Mouse (Mus musculus) heart, postnatal 14 days (tissue): ENCODE measurements around the gene Akap2. TPM values are rescaled to one million over a fixed set of nuclear protein-coding genes. Genes with fewer than 3 reads are reported as not detected.

ENCODE experiments used
- DNase-seq, 2 experiments: peaks; one replicate each; pipeline ENCODE4 v3.0.0; 2021 to 2022
- intact Hi-C: fragments of 180-260 bp; cut with DNase I; formaldehyde crosslinking; loops from one replicate; pipeline ENCODE4 v1.15.1; 2025
- total RNA-seq, 2 experiments: library from RNA; stranded (reverse); gene quantifications; 2 replicates each; pipeline ENCODE4 v1.2.3; 2021

Akap2 gene
- total RNA-seq, 2 experiments from 2014 or later: 110 to 116 TPM

- intact Hi-C loops: no loop called here
- DNase-seq: no peak
Measured at GRCm38 (mm10) chr4:57889773-57890172, 172.3 kb downstream of the Akap2 start.

GRCm38 (mm10) chr4:57892001-57892586 is 174.6 kb downstream of the Akap2 start:
- intact Hi-C loops: no loop called here
- no peak for DNase-seq

- intact Hi-C loops: no loop called here
- no peak for DNase-seq
Measured at GRCm38 (mm10) chr4:57895140-57895539, 177.7 kb downstream of the Akap2 start.

- DNase-seq: no peak
- intact Hi-C loops: no loop called here
Measured at GRCm38 (mm10) chr4:57895902-57896301, 178.4 kb downstream of the Akap2 start.

GRCm38 (mm10) chr4:57896631-57897030 is 179.2 kb downstream of the Akap2 start:
- no peak for DNase-seq
- intact Hi-C loops: no loop called here

GRCm38 (mm10) chr4:57901210-57901609 is 183.8 kb downstream of the Akap2 start:
- intact Hi-C loops: loop anchor here (1.0 to 10.0 kb wide), 4 partner anchors 178 to 526 kb away; no protein-coding TSS in a partner anchor
- peak; percentile 50 to 63 for DNase-seq

- intact Hi-C loops: loop anchor here (5.0 to 10.0 kb wide), 3 partner anchors 352 to 528 kb away; no protein-coding TSS in a partner anchor
- DNase-seq: no peak
Measured at GRCm38 (mm10) chr4:57902619-57903018, 185.2 kb downstream of the Akap2 start.

- intact Hi-C loops: loop anchor here (1.0 to 10.0 kb wide), 4 partner anchors 231 to 529 kb away; no protein-coding TSS in a partner anchor
- DNase-seq: peak; percentile 76 to 83
Measured at GRCm38 (mm10) chr4:57904211-57904610, 186.8 kb downstream of the Akap2 start.

- intact Hi-C loops: loop anchor here (1.0 to 10.0 kb wide), 4 partner anchors 231 to 530 kb away; no protein-coding TSS in a partner anchor
- DNase-seq: no peak
Measured at GRCm38 (mm10) chr4:57904638-57905037, 187.2 kb downstream of the Akap2 start.

- DNase-seq: no peak
- intact Hi-C loops: loop anchor here (10.0 kb wide), 2 partner anchors 348 to 532 kb away; no protein-coding TSS in a partner anchor
Measured at GRCm38 (mm10) chr4:57906708-57907107, 189.3 kb downstream of the Akap2 start.

- no peak for DNase-seq
- intact Hi-C loops: loop anchor here (10.0 kb wide), 2 partner anchors 346 to 534 kb away; no protein-coding TSS in a partner anchor
Measured at GRCm38 (mm10) chr4:57908860-57909259, 191.4 kb downstream of the Akap2 start.

GRCm38 (mm10) chr4:57913021-57913420 is 195.6 kb downstream of the Akap2 start:
- no peak for DNase-seq
- intact Hi-C loops: no loop called here

- DNase-seq: no peak
- intact Hi-C loops: no loop called here
Measured at GRCm38 (mm10) chr4:57914193-57915190, 197.0 kb downstream of the Akap2 start.

GRCm38 (mm10) chr4:57915216-57915965 is 197.9 kb downstream of the Akap2 start:
- peak; percentile 57 to 61 for DNase-seq
- intact Hi-C loops: no loop called here

- DNase-seq: peak in 1 of 2 experiments; percentile 21
- intact Hi-C loops: no loop called here
Measured at GRCm38 (mm10) chr4:57916201-57916661, 198.8 kb downstream of the Akap2 start, which contains the start of gene D630039A03Rik. TSS of gene D630039A03Rik (minus strand) at chr4:57916297.

- intact Hi-C loops: no loop called here
Measured at GRCm38 (mm10) chr4:57916711-57917110, 199.3 kb downstream of the Akap2 start.

GRCm38 (mm10) chr4:57919494-57920423 is 202.3 kb downstream of the Akap2 start:
- intact Hi-C loops: no loop called here
- no peak for DNase-seq

More at GRCm38 (mm10) chr4:57916711-57917110, 199.3 kb downstream of the Akap2 start:
- no peak for DNase-seq

- intact Hi-C loops: no loop called here
- DNase-seq: no peak
Measured at GRCm38 (mm10) chr4:57920522-57920921, 203.1 kb downstream of the Akap2 start.

GRCm38 (mm10) chr4:57922171-57922570 is 204.7 kb downstream of the Akap2 start:
- DNase-seq: no peak
- intact Hi-C loops: no loop called here
